Mouse (Mus musculus): ENCODE measurements around the gene Fbxl17.

DNA sequence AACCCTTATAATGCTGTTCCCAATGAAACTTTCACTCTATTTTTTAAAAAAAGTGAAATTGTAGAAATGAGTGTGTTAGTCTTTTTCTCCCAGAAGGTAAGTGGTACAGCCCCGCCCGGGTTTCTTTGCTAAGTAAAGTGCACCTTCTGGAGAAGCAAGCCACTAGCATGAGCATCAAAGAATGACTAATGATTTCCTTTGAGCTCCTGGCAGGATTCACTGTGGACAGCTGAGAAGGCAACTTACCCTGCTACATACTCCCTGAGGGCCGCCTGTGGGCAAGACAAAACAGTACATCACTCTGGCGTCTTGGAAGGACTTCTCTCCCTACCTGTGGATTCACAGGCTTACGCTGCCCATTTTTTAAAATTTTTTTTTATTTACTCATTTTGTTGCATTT, 217.8 kb downstream of the Fbxl17 start:
- TF ChIP-seq EP300 (IDR thresholded peaks at IDR 0.05; ENCODE audit: low read depth) (no peak), CTCF (IDR thresholded peaks at IDR 0.05; ENCODE audit: low read depth) (no peak)
